Mouse (Mus musculus) MEL (cell line): Measurements from ENCODE around the gene Pfdn6.

Experiments used
- CTCF ChIP-seq, 3 experiments: IDR thresholded peaks in 2 of 3; conservative IDR thresholded peaks in 1 of 3; 2 replicates each; pipeline ENCODE4 v1.5.1; 2011 to 2012; ENCODE audit warnings: low read length in 3 of 3, low read depth in 2 of 3, mild to moderate bottlenecking in 2 of 3, improper control_type of control experiment in 1 of 3, inconsistent platforms in 1 of 3, mixed read lengths in 1 of 3, moderate library complexity in 1 of 3; ENCODE audit not compliant: control insufficient read depth in 1 of 3, insufficient read depth in 1 of 3, poor library complexity in 1 of 3, severe bottlenecking in 1 of 3
- KAT2A ChIP-seq: conservative IDR thresholded peaks from 2 replicates; pipeline ENCODE4 v1.6.1; 2012; ENCODE audit warnings: low read depth, low read length, improper control_type of control experiment, inconsistent platforms
- POLR2A ChIP-seq, 2 experiments: IDR thresholded peaks; 2 replicates each; pipeline ENCODE4 v1.6.1; 2011 to 2012; ENCODE audit warnings: low read length in 2 of 2, mild to moderate bottlenecking in 2 of 2, control low read depth in 1 of 2, improper control_type of control experiment in 1 of 2, low read depth in 1 of 2, moderate library complexity in 1 of 2; ENCODE audit not compliant: control insufficient read depth in 1 of 2, insufficient read depth in 1 of 2, poor library complexity in 1 of 2
- RCOR1 ChIP-seq: IDR thresholded peaks from 2 replicates; pipeline ENCODE4 v1.6.1; 2012; ENCODE audit warnings: low read depth, mild to moderate bottlenecking, inconsistent platforms, low read length, improper control_type of control experiment

DNA sequence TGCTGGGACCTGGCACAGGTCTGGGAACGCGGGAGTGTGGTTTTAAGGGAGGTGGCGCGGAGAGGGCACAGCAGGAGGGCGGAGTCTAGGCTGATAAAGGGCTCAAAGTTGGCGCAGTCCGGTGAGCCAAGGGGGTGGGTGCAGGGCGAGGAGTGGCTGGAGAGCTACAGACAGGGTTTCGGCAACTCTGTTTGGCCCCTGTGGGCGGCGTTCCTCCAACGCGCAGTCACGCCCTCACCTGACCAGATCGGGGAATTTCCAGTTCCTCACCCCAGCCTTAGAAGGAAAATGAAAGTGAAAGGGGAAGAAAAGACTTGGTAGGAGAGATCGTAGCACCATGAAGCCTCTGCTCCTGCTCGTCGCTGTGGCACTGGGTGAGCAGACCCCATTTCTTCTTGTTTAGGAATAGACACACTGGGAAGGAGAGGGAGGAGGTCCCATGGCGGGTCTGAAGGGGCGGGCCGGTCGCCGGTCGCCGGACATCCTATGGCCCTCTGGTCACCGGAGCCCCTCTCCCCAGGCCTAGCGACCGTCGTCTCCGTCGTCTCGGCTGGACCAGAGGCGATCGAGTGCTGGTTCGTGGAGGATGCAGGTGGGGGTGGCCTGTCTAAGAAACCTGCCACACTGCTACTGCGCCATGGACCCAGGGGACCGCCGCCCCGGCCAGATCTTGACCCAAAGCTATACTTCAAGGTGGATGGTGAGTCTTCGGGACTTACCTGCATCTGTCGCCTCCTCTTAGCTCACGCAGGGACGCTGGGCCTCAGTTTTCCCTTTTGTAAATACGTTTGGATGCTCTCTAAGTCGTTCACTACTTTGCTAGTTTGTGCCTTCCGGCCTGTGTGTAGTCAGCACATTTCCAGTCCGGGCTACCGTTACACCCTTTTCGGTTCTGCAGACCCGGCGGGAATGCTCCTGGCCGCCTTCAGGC, 20.5 kb downstream of the Pfdn6 start:
- TF ChIP-seq KAT2A (no peak), RCOR1 (no peak), POLR2A (IDR thresholded peaks at IDR 0.05; ENCODE audit: control insufficient read depth in 1 of 2, insufficient read depth in 1 of 2, low read depth in 1 of 2, low read length in 2 of 2, poor library complexity in 1 of 2) (peak in 1 of 2 experiments; percentile 45; a peak in 2 of 4 replicates), CTCF (IDR thresholded peaks at IDR 0.05 in 2 of 3, conservative IDR thresholded peaks at IDR 0.05 in 1 of 3; ENCODE audit: control insufficient read depth in 1 of 3, insufficient read depth in 1 of 3, low read depth in 2 of 3, low read length in 3 of 3, poor library complexity in 1 of 3, severe bottlenecking in 1 of 3) (peak in 2 of 3 experiments; percentile 45 to 58; a peak in 4 of 6 replicates)
